Mouse (Mus musculus) adrenal gland (tissue): ENCODE data around the gene Cdkl2.

ENCODE experiments used
- intact Hi-C: fragments of 180-260 bp; cut with DNase I; formaldehyde crosslinking; loops from one replicate; pipeline ENCODE4 v1.15.1; 2025
- long read RNA-seq, 2 experiments: library from polyadenylated mRNA; unstranded; transcript quantifications; one replicate each; pipeline ENCODE4 v2.0.0; 2020; ENCODE audit warnings: borderline replicate concordance in 1 of 2; ENCODE audit not compliant: insufficient replicate concordance in 1 of 2

Gene Cdkl2
- long read RNA-seq, experiment 1, partial matches to known transcripts, result 2 of 2 reads
- long read RNA-seq, experiment 1, other reads (novel, unspliced or antisense), result 0 of 2 reads
- long read RNA-seq, experiment 2, partial matches to known transcripts, result 5 of 6 reads
- long read RNA-seq, experiment 2, other reads (novel, unspliced or antisense), result 0 of 6 reads

DNA sequence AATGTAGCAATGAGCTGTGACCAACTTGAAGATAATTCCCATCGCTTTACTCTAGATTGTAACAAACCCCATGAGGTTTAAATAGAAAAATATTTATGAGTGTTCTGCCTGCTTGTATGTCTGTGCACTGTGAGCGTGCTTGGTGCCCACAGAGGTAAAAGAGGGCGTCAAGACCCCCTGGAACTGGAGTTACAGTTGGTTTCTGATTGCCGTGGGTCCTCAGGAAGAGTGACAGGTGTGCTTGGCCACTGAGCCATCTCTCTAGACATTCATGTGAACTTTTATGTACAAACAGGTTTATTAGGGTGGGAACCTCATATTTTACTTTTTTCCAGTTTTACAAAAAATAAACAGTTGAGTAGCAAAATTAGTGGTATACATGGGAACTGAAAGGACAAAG, at the start of gene Cdkl2:
Gene Cdkl2, minus strand, starts transcription at position 101 of the 400 bp plus-strand sequence.
- intact Hi-C loops, result loop anchor here (5.0 kb wide), 1 partner anchor 81 kb away; the partner anchor contains the start of gene Rchy1

GRCm38 (mm10) chr5:92087469-92087868, 43.8 kb upstream of the Cdkl2 start:
- intact Hi-C loops, result no loop called here

DNA sequence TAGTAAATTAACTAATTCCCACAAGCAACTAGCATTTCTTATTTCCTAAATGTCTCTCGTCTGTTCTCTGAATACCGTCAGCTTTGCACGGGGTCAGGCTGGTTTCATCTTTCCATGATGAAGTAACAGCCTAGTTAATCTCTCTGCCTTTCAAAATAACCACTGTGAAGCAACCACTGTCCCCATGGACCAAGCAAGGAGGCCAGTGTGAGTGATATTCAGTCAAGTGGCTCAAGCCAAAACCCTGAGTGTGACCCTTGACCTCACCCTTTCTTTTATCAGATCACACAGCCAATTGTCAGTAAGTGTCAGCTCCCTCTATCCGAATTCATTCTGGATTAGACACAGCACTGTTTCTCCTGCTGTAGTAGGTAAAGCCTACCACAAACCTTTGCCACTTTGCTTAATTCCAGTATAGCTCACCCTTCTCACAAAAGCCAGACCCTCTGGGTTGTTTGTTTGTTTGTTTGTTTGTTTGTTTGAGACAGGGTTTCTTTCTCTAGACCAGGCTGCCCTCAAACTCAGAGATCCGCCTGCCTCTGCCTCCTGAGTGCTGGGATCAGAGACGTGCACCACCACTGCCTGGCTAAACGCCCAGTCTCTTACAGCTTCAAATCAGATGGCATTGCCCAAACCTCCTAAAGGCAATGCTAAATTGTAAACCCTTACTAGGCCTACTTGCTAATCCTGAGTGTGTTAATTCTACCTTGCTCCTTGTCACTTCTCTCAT, 42.3 kb upstream of the Cdkl2 start:
- intact Hi-C loops, result no loop called here

DNA sequence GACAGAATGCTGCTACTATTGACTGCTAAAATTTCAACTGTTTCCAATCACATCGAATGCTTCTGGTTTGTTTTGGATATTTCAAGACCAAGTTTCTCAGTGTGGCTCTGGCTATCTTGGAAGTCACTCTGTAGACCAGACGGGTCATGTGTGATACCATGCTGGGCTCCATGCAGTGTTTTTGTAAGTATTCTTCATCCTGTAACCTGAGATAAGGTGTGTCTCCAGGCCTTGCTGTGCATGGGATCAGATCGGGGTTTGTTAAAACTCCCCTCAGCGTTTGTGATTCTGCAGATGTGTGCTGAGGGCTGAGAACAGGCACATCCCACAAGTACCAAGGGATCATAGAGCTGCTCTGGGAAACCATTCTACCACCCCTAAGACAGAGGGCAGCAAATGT, 41.6 kb upstream of the Cdkl2 start:
- intact Hi-C loops, result no loop called here

DNA sequence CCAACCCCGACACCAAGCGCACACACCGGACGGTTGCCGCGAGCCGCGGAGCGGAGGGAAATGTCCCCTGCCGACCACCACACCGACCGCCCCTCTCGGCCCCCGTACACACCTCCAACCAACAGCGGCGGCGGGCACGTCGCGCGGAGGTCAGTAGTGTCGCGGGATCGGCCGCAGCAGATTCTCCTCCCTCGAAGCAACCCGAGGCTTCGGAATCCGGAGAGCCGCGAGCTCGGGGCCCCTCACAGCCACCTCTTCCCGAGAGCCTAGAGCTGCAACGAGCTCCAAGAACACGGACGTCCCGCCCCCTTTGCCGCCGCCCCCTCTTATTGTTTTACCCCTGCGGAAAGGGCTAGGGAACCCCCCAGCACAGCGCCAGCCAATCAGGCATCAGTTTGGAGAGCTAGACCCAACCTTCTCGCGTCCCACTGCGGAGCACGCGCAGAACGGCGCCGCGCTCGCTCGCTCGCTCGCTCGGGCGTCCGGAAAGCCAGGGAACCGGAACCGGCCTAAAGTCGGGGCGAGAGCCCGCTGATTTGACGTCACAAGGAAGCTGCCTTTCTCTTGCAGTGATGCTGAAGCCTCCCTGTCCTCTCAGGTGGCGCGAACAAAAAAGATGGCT, 39.8 kb upstream of the Cdkl2 start, which contains the start of gene G3bp2:
Gene G3bp2, minus strand, starts transcription at position 303 of the 622 bp plus-strand sequence.
- intact Hi-C loops, result loop anchor here (2.0 kb wide), 1 partner anchor 55 kb away; no protein-coding TSS in a partner anchor

- intact Hi-C loops, result loop anchor here (2.0 kb wide), 1 partner anchor 56 kb away; no protein-coding TSS in a partner anchor
These were observed 39.2 kb upstream of the Cdkl2 start for GRCm38 (mm10) chr5:92082821-92083401.

- intact Hi-C loops, result no loop called here
These were observed 37.6 kb upstream of the Cdkl2 start for GRCm38 (mm10) chr5:92081326-92081725.

GRCm38 (mm10) chr5:92080400-92080799, 36.7 kb upstream of the Cdkl2 start:
- intact Hi-C loops, result no loop called here

DNA sequence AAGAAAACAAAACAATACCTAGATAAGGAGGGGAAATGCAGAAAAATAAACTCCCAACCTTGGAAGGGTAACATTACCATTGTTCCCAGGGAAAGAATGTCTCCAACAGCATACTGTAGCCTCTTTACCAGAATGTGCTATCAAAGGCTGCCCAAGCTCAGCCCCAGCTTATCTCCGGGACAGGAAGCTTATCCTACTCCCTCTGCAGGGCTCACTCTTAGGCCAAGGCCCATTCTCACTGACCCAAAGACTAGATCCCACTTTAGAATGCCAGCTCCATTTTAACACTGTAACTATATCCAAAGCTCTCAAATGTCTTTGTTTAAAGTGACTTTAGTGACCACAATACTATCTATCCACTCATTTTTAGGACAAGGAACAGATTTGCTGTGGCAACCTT, 35.6 kb upstream of the Cdkl2 start:
- intact Hi-C loops, result loop anchor here (5.0 kb wide), 1 partner anchor 38 kb away; no protein-coding TSS in a partner anchor

- intact Hi-C loops, result loop anchor here (5.0 kb wide), 1 partner anchor 39 kb away; no protein-coding TSS in a partner anchor
These were observed 35.1 kb upstream of the Cdkl2 start for GRCm38 (mm10) chr5:92078751-92079150.

GRCm38 (mm10) chr5:92076273-92076672, 32.6 kb upstream of the Cdkl2 start:
- intact Hi-C loops, result loop anchor here (5.0 kb wide), 1 partner anchor 41 kb away; no protein-coding TSS in a partner anchor

GRCm38 (mm10) chr5:92074061-92074460, 30.4 kb upstream of the Cdkl2 start:
- intact Hi-C loops, result no loop called here

DNA sequence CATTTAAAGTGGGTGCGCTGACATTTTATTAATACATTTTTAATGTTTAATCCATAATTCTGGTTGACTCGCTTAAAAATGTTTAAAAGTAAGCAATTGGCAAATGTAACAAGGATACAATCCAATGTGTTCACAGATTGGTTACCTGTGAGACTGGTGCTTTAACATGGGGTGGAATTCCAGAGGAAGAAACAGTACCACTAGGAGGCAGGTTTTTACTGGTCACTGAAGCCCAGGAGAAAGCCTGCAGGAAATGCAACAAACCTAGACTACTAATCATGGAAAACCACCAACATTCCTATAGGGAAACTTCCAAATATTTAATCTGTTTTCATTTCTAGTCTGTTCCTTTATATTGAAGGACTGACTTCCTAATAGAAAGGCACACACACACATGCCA, 19.5 kb upstream of the Cdkl2 start:
- intact Hi-C loops, result loop anchor here (10.0 kb wide), 1 partner anchor 108 kb away; no protein-coding TSS in a partner anchor

- intact Hi-C loops, result no loop called here
These were observed 9.2 kb upstream of the Cdkl2 start for GRCm38 (mm10) chr5:92052866-92053265.

GRCm38 (mm10) chr5:92050419-92050818, 6.7 kb upstream of the Cdkl2 start:
- intact Hi-C loops, result no loop called here

- intact Hi-C loops, result loop anchor here (5.0 kb wide), 1 partner anchor 80 kb away; the partner anchor contains the start of gene Rchy1
These were observed 1.0 kb downstream of the Cdkl2 start for GRCm38 (mm10) chr5:92042377-92043348.

- intact Hi-C loops, result no loop called here
These were observed 23.7 kb downstream of the Cdkl2 start for GRCm38 (mm10) chr5:92019960-92020359.

GRCm38 (mm10) chr5:92011756-92012155, 31.9 kb downstream of the Cdkl2 start:
- intact Hi-C loops, result no loop called here

- intact Hi-C loops, result no loop called here
These were observed 33.9 kb downstream of the Cdkl2 start for GRCm38 (mm10) chr5:92009827-92010226.

DNA sequence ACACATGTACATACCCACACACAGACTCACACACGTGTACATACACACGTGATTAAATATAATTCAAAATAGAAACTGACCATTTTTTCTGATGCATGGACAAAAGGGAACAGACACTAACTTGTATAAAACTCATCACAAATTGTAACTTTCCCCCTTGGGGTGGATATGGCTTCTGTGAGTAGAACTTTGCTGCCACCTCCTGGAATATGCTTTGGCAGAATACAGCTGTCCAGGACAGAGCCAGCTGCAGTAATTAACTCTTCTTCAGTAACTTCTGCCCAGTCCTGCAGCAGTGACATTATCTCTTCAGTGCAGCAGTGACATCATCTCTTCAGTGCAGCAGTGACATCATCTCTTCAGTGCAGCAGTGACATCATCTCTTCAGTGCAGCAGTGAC, 40.7 kb downstream of the Cdkl2 start:
- intact Hi-C loops, result no loop called here
